Comparison of ENCODE assay signal across 9 mouse cellular contexts in genomic region chr9:96885781-96886180, GRCm38 (mm10). TPM values are rescaled to one million over a fixed set of nuclear protein-coding genes. Genes with fewer than 3 reads are reported as not detected.
A peak's percentile ranks its signal among the peaks of the same experiment; 100 is the strongest.
DNase-seq lines count a peak whose midpoint lies in the region; ATAC-seq and TF ChIP-seq lines count a peak whose summit lies in the region.
"Had no signal": no experiment of that assay in that cellular context is flagged by ENCODE, and none has a peak within 500 bp of the region (broad histone marks: within the 10 kb centered on the region; RNA-seq: fewer than 3 reads in every experiment).

No protein-coding gene starts in this region.

- H3K4me1 ChIP-seq in liver, adult 2 months (ENCODE audit: control insufficient read depth, insufficient read depth, low read length), result peaks cover 6% of the 10 kb centered on the region; the same call in 1 of the 2 replicates
- peaks cover 15% of the 10 kb centered on the region; the same call in 1 of the 2 replicates for H3K4me1 ChIP-seq in liver, embryonic 12.5 days

- TF ChIP-seq POLR2A in liver, adult 2 months (IDR thresholded peaks at IDR 0.05; ENCODE audit: extremely low read depth, insufficient read depth, low read length), result no peak

- no peak overlapping the region for H3K4me3 ChIP-seq in liver, adult 2 months (ENCODE audit: insufficient read depth, low read depth, low read length)
- H3K4me3 ChIP-seq in liver, embryonic 12.5 days, result no peak overlapping the region
- H3K4me3 ChIP-seq: limb, embryonic 13.5 days had no signal

- H3K9me3 ChIP-seq in liver, embryonic 12.5 days (replicated peaks), result no peaks in the 10 kb centered on the region
- H3K9me3 ChIP-seq: limb, embryonic 13.5 days had no signal

- H3K27ac ChIP-seq in liver, adult 2 months (replicated peaks; ENCODE audit: insufficient read depth, low read depth, low read length), result no peak overlapping the region
- no peak overlapping the region for H3K27ac ChIP-seq in liver, embryonic 12.5 days
- H3K27ac ChIP-seq: limb, embryonic 13.5 days had no signal

- no peak overlapping the region for H3K4me2 ChIP-seq in liver, embryonic 12.5 days
- H3K4me2 ChIP-seq: limb, embryonic 13.5 days had no signal

- peaks cover 13% of the 10 kb centered on the region for H3K79me2 ChIP-seq in liver, adult 2 months (ENCODE audit: control insufficient read depth, insufficient read depth, low read length)

- H3K27me3 ChIP-seq in liver, adult 2 months (ENCODE audit: control insufficient read depth, insufficient read depth, low read length), result no peaks in the 10 kb centered on the region
- H3K27me3 ChIP-seq in liver, embryonic 12.5 days (replicated peaks), result peaks cover 64% of the 10 kb centered on the region

- WGBS in liver, adult 2 months, result 75% methylated on average over 3 of the region's 3 CpGs
- WGBS in liver, embryonic 12.5 days (ENCODE audit: insufficient replicate concordance), result 49% methylated on average over 3 of the region's 3 CpGs

- H3K9ac ChIP-seq in liver, adult 2 months (ENCODE audit: low read depth, low read length), result no peak overlapping the region
- H3K9ac ChIP-seq in liver, embryonic 12.5 days, result no peak overlapping the region
- H3K9ac ChIP-seq: limb, embryonic 13.5 days had no signal

- H3K36me3 ChIP-seq in liver, adult 2 months (ENCODE audit: control insufficient read depth, insufficient read depth, low read length), result no peaks in the 10 kb centered on the region
- H3K36me3 ChIP-seq in liver, embryonic 12.5 days, result no peaks in the 10 kb centered on the region
- H3K36me3 ChIP-seq: limb, embryonic 13.5 days had no signal

- peak; percentile 58 for TF ChIP-seq CTCF in liver, adult 2 months (IDR thresholded peaks at IDR 0.05; ENCODE audit: low read depth, low read length)

- peak; percentile 38 for DNase-seq in cerebellum, adult 11 months
- no peak for DNase-seq in cerebellum, adult 8-10 months
- no peak for DNase-seq in liver, adult 2 months (ENCODE audit: extremely low read depth, low read depth, low spot score)
- DNase-seq in ZHBTc4 (ENCODE audit: low read depth, low spot score), result peak; percentile 64
- DNase-seq in retina, embryonic 14.5 days (ENCODE audit: low spot score), result peak; percentile 57
- DNase-seq in frontal cortex, postnatal 10 days (ENCODE audit: low spot score in 2 of 2), result no peak
- DNase-seq in frontal cortex, postnatal 14 days (ENCODE audit: low spot score in 2 of 2), result no peak

- no peak for ATAC-seq in liver, embryonic 12.5 days

RNA-seq across cellular contexts. Expression of gene Pxylp1, which starts 6.7 kb away (rescaled TPM):
- 6.0 and 7.2 TPM in 2 replicates for total RNA-seq in liver, adult 2 months (2014; rRNA removed)
- 4.5 and 5.5 TPM in 2 replicates for polyA plus RNA-seq in liver, adult 2 months (2012; rRNA removed)
- polyA plus RNA-seq in liver, embryonic 12.5 days (2016; fragmentation: Nextera tagmentation; extraction: Ambion mirVana), result 2.1 and 2.2 TPM in 2 replicates

Comparison
In these comparisons a context has a peak if more than half of its experiments do, and no peak if none do; other contexts are left out.
1. DNase-seq: peak in cerebellum, adult 11 months (single experiment), ZHBTc4 (single experiment) and retina, embryonic 14.5 days (single experiment); none in cerebellum, adult 8-10 months (single experiment), liver, adult 2 months (single experiment), frontal cortex, postnatal 10 days (0 of 2) and frontal cortex, postnatal 14 days (0 of 2).